Mouse (Mus musculus): ENCODE measurements around the gene Mical3. TPM values are rescaled to one million over a fixed set of nuclear protein-coding genes. Genes with fewer than 3 reads are reported as not detected.

Gene Mical3
- polyA plus RNA-seq, 1 experiment from 2014 or later: 20.0 TPM

DNA sequence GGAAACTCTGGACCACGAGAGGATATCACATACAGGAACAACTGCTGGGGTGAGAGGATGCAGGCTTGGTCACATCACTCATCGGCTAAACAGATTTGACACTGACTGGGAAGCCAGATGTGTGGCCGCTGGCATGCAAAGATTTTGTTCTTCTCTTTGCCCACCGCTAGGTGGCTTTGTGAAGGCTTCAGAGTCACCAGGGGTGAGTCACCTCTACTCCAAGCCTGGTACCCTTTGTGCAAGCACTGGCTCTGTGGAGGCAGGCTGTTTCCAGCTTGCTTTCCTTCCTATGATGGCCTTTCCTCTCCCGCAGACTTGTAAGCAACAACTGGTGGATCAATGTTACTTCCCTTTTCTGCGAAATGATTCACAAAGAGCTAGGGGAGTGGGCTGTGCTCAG, 149.3 kb downstream of the Mical3 start:
- Histone ChIP-seq H3K27ac (ENCODE audit: low read depth, low read length) (no peak overlapping the region), H3K4me2 (replicated peaks; ENCODE audit: low read depth, low read length) (no peak overlapping the region), H3K36me3 (ENCODE audit: control insufficient read depth, insufficient read depth, low read length) (peaks cover 8% of the 10 kb centered on the region; the same call in 1 of the 2 replicates), H3K4me1 (ENCODE audit: control insufficient read depth, insufficient read depth, low read length) (peaks cover 11% of the 10 kb centered on the region), H3K9ac (ENCODE audit: low read depth, low read length) (no peak overlapping the region), H3K27me3 (ENCODE audit: control insufficient read depth, insufficient read depth, low read length) (no peaks in the 10 kb centered on the region), H3K9me3 (ENCODE audit: control insufficient read depth, low read length) (no peaks in the 10 kb centered on the region), H3K4me3 (ENCODE audit: low read length) (no peak overlapping the region)
- ATAC-seq (ENCODE audit: low FRiP score, low TSS enrichment): no peak
- 73% methylated on average over 6 of the region's 6 CpGs for WGBS

- H3K4me2 ChIP-seq (replicated peaks; ENCODE audit: low read depth, low read length): no peak overlapping the region
- peak overlapping the region; percentile 73 for H3K27ac ChIP-seq (ENCODE audit: low read depth, low read length)
- peaks cover 8% of the 10 kb centered on the region; the same call in 1 of the 2 replicates for H3K36me3 ChIP-seq (ENCODE audit: control insufficient read depth, insufficient read depth, low read length)
- 0 out of 2 replicates have a peak overlapping the region, but pooled peaks have one; percentile 31 for H3K9ac ChIP-seq (ENCODE audit: low read depth, low read length)
- 23% methylated on average over 18 of the region's 18 CpGs for WGBS
- H3K27me3 ChIP-seq (ENCODE audit: control insufficient read depth, insufficient read depth, low read length): no peaks in the 10 kb centered on the region
- H3K4me1 ChIP-seq (ENCODE audit: control insufficient read depth, insufficient read depth, low read length): peaks cover 11% of the 10 kb centered on the region
- H3K9me3 ChIP-seq (ENCODE audit: control insufficient read depth, low read length): no peaks in the 10 kb centered on the region
- no peak overlapping the region for H3K4me3 ChIP-seq (ENCODE audit: low read length)
- peak; percentile 70 for ATAC-seq (ENCODE audit: low FRiP score, low TSS enrichment)
These were observed 152.7 kb downstream of the Mical3 start for GRCm38 (mm10) chr6:120978019-120978621.

DNA sequence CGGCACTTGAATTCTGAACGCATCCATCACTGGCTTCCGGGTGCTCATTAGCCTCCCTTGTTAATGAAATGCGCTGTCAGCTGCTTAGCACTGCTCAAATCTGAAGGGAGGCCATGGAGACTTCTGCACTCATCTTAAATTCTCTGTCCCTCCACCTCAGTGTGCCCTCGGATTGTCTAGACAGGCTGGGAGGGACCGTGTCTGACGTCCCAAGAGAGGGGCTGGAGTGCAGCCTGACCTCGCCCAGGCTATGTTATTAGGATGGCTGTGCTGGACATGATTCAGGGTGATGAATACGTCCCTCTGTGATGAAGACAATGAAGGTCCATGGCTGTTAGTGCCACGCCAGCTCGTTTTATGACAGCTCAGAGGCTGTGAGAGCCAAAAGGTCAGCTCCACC, 153.8 kb downstream of the Mical3 start:
- Histone ChIP-seq H3K4me3 (ENCODE audit: low read length) (no peak overlapping the region), H3K9me3 (ENCODE audit: control insufficient read depth, low read length) (no peaks in the 10 kb centered on the region), H3K36me3 (ENCODE audit: control insufficient read depth, insufficient read depth, low read length) (peaks cover 4% of the 10 kb centered on the region; the same call in 1 of the 2 replicates), H3K27ac (ENCODE audit: low read depth, low read length) (no peak overlapping the region), H3K4me1 (ENCODE audit: control insufficient read depth, insufficient read depth, low read length) (peaks cover 11% of the 10 kb centered on the region), H3K9ac (ENCODE audit: low read depth, low read length) (no peak overlapping the region), H3K27me3 (ENCODE audit: control insufficient read depth, insufficient read depth, low read length) (no peaks in the 10 kb centered on the region), H3K4me2 (replicated peaks; ENCODE audit: low read depth, low read length) (no peak overlapping the region)
- WGBS: 54% methylated on average over 11 of the region's 11 CpGs
- no peak for ATAC-seq (ENCODE audit: low FRiP score, low TSS enrichment)

DNA sequence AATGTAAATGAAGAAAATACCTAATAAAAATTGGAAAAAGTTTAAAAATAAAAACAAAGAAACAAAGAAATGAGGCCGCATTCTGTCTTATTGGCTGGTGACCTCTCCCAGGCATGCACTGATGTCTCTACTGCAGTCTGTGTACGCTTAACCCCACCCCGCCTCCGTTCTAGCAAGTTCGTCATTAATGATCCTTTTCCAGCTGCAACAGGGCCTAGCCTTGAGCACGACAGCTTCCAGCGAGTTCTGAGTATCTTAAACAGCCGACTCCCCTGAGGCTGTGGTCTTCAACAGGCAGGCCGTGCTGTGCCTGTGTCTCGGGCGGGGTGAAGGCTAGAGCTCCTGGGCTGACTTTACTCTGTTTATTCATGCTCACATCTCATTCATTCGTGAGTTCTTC, 154.7 kb downstream of the Mical3 start:
- no peak overlapping the region for H3K27ac ChIP-seq (ENCODE audit: low read depth, low read length)
- no peak overlapping the region for H3K9ac ChIP-seq (ENCODE audit: low read depth, low read length)
- no peak overlapping the region for H3K4me2 ChIP-seq (replicated peaks; ENCODE audit: low read depth, low read length)
- no peak for ATAC-seq (ENCODE audit: low FRiP score, low TSS enrichment)
- no peak overlapping the region for H3K4me3 ChIP-seq (ENCODE audit: low read length)
- no peaks in the 10 kb centered on the region for H3K27me3 ChIP-seq (ENCODE audit: control insufficient read depth, insufficient read depth, low read length)
- no peaks in the 10 kb centered on the region for H3K9me3 ChIP-seq (ENCODE audit: control insufficient read depth, low read length)
- peaks cover 11% of the 10 kb centered on the region for H3K4me1 ChIP-seq (ENCODE audit: control insufficient read depth, insufficient read depth, low read length)
- peaks cover 3% of the 10 kb centered on the region; the same call in 1 of the 2 replicates for H3K36me3 ChIP-seq (ENCODE audit: control insufficient read depth, insufficient read depth, low read length)
- 65% methylated on average over 12 of the region's 12 CpGs for WGBS

- 60% methylated on average over 14 of the region's 14 CpGs for WGBS
- no peak overlapping the region for H3K4me3 ChIP-seq (ENCODE audit: low read length)
- no peak overlapping the region for H3K4me2 ChIP-seq (replicated peaks; ENCODE audit: low read depth, low read length)
- no peaks in the 10 kb centered on the region for H3K27me3 ChIP-seq (ENCODE audit: control insufficient read depth, insufficient read depth, low read length)
- H3K9ac ChIP-seq (ENCODE audit: low read depth, low read length): no peak overlapping the region
- H3K27ac ChIP-seq (ENCODE audit: low read depth, low read length): no peak overlapping the region
- no peaks in the 10 kb centered on the region for H3K9me3 ChIP-seq (ENCODE audit: control insufficient read depth, low read length)
- ATAC-seq (ENCODE audit: low FRiP score, low TSS enrichment): peak; percentile 70; the same call in 1 of the 2 replicates
- H3K4me1 ChIP-seq (ENCODE audit: control insufficient read depth, insufficient read depth, low read length): no peaks in the 10 kb centered on the region
- H3K36me3 ChIP-seq (ENCODE audit: control insufficient read depth, insufficient read depth, low read length): peaks cover 15% of the 10 kb centered on the region; the same call in 1 of the 2 replicates
These were observed 158.8 kb downstream of the Mical3 start for GRCm38 (mm10) chr6:120971797-120972590.

- Histone ChIP-seq H3K4me2 (replicated peaks; ENCODE audit: low read depth, low read length) (no peak overlapping the region), H3K4me3 (ENCODE audit: low read length) (no peak overlapping the region), H3K9me3 (ENCODE audit: control insufficient read depth, low read length) (no peaks in the 10 kb centered on the region), H3K27me3 (ENCODE audit: control insufficient read depth, insufficient read depth, low read length) (no peaks in the 10 kb centered on the region), H3K4me1 (ENCODE audit: control insufficient read depth, insufficient read depth, low read length) (no peaks in the 10 kb centered on the region), H3K36me3 (ENCODE audit: control insufficient read depth, insufficient read depth, low read length) (peaks cover 15% of the 10 kb centered on the region; the same call in 1 of the 2 replicates), H3K9ac (ENCODE audit: low read depth, low read length) (no peak overlapping the region), H3K27ac (ENCODE audit: low read depth, low read length) (no peak overlapping the region)
- WGBS: 65% methylated on average over 8 of the region's 8 CpGs
- 0 out of 2 replicates have a peak, but pooled peaks have one; percentile 20 for ATAC-seq (ENCODE audit: low FRiP score, low TSS enrichment)
These were observed 159.6 kb downstream of the Mical3 start for GRCm38 (mm10) chr6:120970939-120971796.

DNA sequence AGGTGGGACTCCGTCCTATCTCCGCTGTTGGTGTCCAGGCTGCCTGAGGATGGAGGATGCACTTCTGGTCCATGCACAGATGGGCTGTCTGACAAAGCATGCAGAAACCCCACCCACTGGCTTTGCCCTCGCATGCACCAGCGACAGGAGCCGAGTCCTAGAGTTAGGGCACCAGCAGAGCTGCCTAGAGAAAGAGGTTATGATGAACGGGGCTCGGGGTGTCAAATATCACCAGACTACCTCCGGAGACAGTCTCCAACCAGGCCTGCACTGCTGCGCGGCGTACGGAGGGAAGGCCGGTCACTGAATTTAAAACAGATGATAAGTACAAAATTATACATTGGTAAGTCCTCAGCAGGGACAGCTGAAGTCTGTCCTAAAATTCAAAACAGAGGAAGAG, 165.0 kb downstream of the Mical3 start:
- no peak overlapping the region for H3K4me2 ChIP-seq (replicated peaks; ENCODE audit: low read depth, low read length)
- no peak for ATAC-seq (ENCODE audit: low FRiP score, low TSS enrichment)
- H3K4me1 ChIP-seq (ENCODE audit: control insufficient read depth, insufficient read depth, low read length): no peaks in the 10 kb centered on the region
- no peak overlapping the region for H3K4me3 ChIP-seq (ENCODE audit: low read length)
- H3K27me3 ChIP-seq (ENCODE audit: control insufficient read depth, insufficient read depth, low read length): no peaks in the 10 kb centered on the region
- 55% methylated on average over 13 of the region's 13 CpGs for WGBS
- H3K9ac ChIP-seq (ENCODE audit: low read depth, low read length): no peak overlapping the region
- no peaks in the 10 kb centered on the region for H3K9me3 ChIP-seq (ENCODE audit: control insufficient read depth, low read length)
- H3K27ac ChIP-seq (ENCODE audit: low read depth, low read length): no peak overlapping the region
- peaks cover 11% of the 10 kb centered on the region; the same call in 1 of the 2 replicates for H3K36me3 ChIP-seq (ENCODE audit: control insufficient read depth, insufficient read depth, low read length)

GRCm38 (mm10) chr6:120964179-120964578, 166.6 kb downstream of the Mical3 start:
- no peak overlapping the region for H3K4me3 ChIP-seq (ENCODE audit: low read length)
- H3K4me1 ChIP-seq (ENCODE audit: control insufficient read depth, insufficient read depth, low read length): no peaks in the 10 kb centered on the region
- no peaks in the 10 kb centered on the region for H3K27me3 ChIP-seq (ENCODE audit: control insufficient read depth, insufficient read depth, low read length)
- peaks cover 8% of the 10 kb centered on the region; the same call in 1 of the 2 replicates for H3K36me3 ChIP-seq (ENCODE audit: control insufficient read depth, insufficient read depth, low read length)
- H3K27ac ChIP-seq (ENCODE audit: low read depth, low read length): no peak overlapping the region
- 93% methylated on average over 3 of the region's 3 CpGs for WGBS
- ATAC-seq (ENCODE audit: low FRiP score, low TSS enrichment): no peak
- H3K9me3 ChIP-seq (ENCODE audit: control insufficient read depth, low read length): no peaks in the 10 kb centered on the region
- no peak overlapping the region for H3K9ac ChIP-seq (ENCODE audit: low read depth, low read length)
- H3K4me2 ChIP-seq (replicated peaks; ENCODE audit: low read depth, low read length): no peak overlapping the region
